Mouse (Mus musculus): Measurements from ENCODE around the gene Zc3hc1. TPM values are rescaled to one million over a fixed set of nuclear protein-coding genes. Genes with fewer than 3 reads are reported as not detected.

Gene Zc3hc1
- polyA plus RNA-seq (2011; ENCODE audit: insufficient read depth, insufficient read length, low replicate concordance, missing spikeins) = 9.1 and 17.1 TPM in 2 replicates

- H3K4me3 ChIP-seq (replicated peaks; ENCODE audit: control insufficient read depth, low read depth, low read length) = peak within 1 kb of the TSS; percentile 99
- TF ChIP-seq POLR2A (IDR thresholded peaks at IDR 0.05; ENCODE audit: borderline replicate concordance, control insufficient read depth, low read depth, low read length) (peak; percentile 46; the same call in 1 of the 2 replicates), CTCF (IDR thresholded peaks at IDR 0.05; ENCODE audit: control insufficient read depth, insufficient read depth, low read length) (no peak)
- 0 out of 2 replicates have a peak within 1 kb of the TSS, but pooled peaks have one; percentile 5 for H3K27ac ChIP-seq (ENCODE audit: control insufficient read depth, insufficient read depth, low read depth, low read length, poor library complexity)
- 4% methylated on average over 33 of the region's 33 CpGs for WGBS
- H3K4me1 ChIP-seq (ENCODE audit: control insufficient read depth, insufficient read depth, low read length) = no peaks in the 10 kb centered on the region; the same call in 1 of the 2 replicates
Observed at GRCm38 (mm10) chr6:30390714-30391697, at the start of gene Zc3hc1. Gene Zc3hc1, minus strand, starts transcription at chr6:30391028.

- TF ChIP-seq CTCF (IDR thresholded peaks at IDR 0.05; ENCODE audit: control insufficient read depth, insufficient read depth, low read length) (no peak), POLR2A (IDR thresholded peaks at IDR 0.05; ENCODE audit: borderline replicate concordance, control insufficient read depth, low read depth, low read length) (no peak)
- H3K4me3 ChIP-seq (replicated peaks; ENCODE audit: control insufficient read depth, low read depth, low read length) = no peak overlapping the region
- 91% methylated on average over 10 of the region's 10 CpGs for whole genome bisulfite sequencing
- no peak overlapping the region for H3K27ac ChIP-seq (ENCODE audit: control insufficient read depth, insufficient read depth, low read depth, low read length, poor library complexity)
- H3K4me1 ChIP-seq (ENCODE audit: control insufficient read depth, insufficient read depth, low read length) = no peaks in the 10 kb centered on the region
Observed at GRCm38 (mm10) chr6:30439576-30439975, 48.7 kb upstream of the Zc3hc1 start.

- Histone ChIP-seq H3K27ac (ENCODE audit: control insufficient read depth, insufficient read depth, low read depth, low read length, poor library complexity) (no peak overlapping the region), H3K4me1 (ENCODE audit: control insufficient read depth, insufficient read depth, low read length) (no peaks in the 10 kb centered on the region), H3K4me3 (replicated peaks; ENCODE audit: control insufficient read depth, low read depth, low read length) (no peak overlapping the region)
- WGBS = 80% methylated on average over 3 of the region's 3 CpGs
- TF ChIP-seq POLR2A (IDR thresholded peaks at IDR 0.05; ENCODE audit: borderline replicate concordance, control insufficient read depth, low read depth, low read length) (no peak), CTCF (IDR thresholded peaks at IDR 0.05; ENCODE audit: control insufficient read depth, insufficient read depth, low read length) (no peak)
Observed at GRCm38 (mm10) chr6:30437054-30437453, 46.2 kb upstream of the Zc3hc1 start.

- WGBS = 89% methylated on average over 3 of the region's 3 CpGs
- Histone ChIP-seq H3K27ac (ENCODE audit: control insufficient read depth, insufficient read depth, low read depth, low read length, poor library complexity) (no peak overlapping the region), H3K4me3 (replicated peaks; ENCODE audit: control insufficient read depth, low read depth, low read length) (no peak overlapping the region), H3K4me1 (ENCODE audit: control insufficient read depth, insufficient read depth, low read length) (no peaks in the 10 kb centered on the region)
- TF ChIP-seq CTCF (IDR thresholded peaks at IDR 0.05; ENCODE audit: control insufficient read depth, insufficient read depth, low read length) (no peak), POLR2A (IDR thresholded peaks at IDR 0.05; ENCODE audit: borderline replicate concordance, control insufficient read depth, low read depth, low read length) (no peak)
Observed at GRCm38 (mm10) chr6:30436476-30436875, 45.6 kb upstream of the Zc3hc1 start.

DNA sequence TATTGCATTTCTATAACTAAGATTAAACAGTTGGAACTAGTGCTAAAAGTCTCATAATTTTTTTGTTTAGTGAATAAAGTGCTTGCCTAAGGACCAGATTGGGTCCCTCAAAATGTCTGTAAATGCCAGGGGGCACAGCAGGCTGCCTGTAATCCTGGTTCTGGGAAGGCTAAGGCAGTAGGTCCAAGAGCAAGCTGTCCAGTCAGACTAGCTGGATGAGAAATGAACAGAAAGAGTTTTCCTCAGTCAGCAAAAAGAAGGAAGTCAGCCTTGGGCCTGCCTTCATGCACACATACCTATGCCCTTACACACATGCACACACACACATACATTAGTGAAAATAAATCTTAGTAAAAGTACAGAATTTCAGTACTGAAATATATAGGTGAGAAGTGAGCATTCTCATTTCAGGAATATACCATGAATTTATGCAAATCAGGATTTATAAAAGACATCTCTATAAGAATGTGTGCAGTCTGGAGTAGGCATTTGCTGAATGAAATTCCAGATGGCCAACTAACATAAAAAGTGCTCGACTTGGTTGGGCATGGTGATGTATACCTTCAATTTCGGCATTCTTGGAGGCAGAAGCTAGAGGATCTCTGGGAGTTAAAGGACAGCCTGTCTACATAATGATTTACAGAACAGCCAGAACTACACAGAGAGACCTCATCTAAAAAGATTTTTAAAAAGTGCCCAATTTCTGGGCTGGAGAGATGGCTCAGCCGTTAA, 41.8 kb upstream of the Zc3hc1 start:
- 80% methylated on average over 3 of the region's 3 CpGs for WGBS
- H3K4me1 ChIP-seq (ENCODE audit: control insufficient read depth, insufficient read depth, low read length) = no peaks in the 10 kb centered on the region
- no peak overlapping the region for H3K4me3 ChIP-seq (replicated peaks; ENCODE audit: control insufficient read depth, low read depth, low read length)
- TF ChIP-seq CTCF (IDR thresholded peaks at IDR 0.05; ENCODE audit: control insufficient read depth, insufficient read depth, low read length) (no peak), POLR2A (IDR thresholded peaks at IDR 0.05; ENCODE audit: borderline replicate concordance, control insufficient read depth, low read depth, low read length) (no peak)
- H3K27ac ChIP-seq (ENCODE audit: control insufficient read depth, insufficient read depth, low read depth, low read length, poor library complexity) = no peak overlapping the region

DNA sequence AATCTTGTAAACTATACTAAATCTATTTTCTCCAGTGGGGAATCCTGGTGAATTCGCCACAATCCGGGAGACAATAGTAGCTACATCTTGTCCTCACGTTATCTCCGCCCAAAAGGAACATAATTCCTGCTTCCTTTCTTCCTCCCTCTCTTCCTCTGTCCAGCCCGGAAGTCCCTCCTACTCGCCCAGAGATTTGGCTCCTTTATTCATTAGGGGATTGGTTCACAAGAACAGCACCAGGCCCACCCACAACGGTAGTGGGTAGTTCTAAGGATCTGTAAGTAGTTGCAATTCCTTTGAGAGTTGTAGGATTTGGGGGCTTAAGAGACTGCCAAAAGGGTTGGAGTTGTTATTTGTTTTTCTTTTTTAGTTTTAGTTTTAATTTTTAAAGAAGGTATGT, 26.0 kb upstream of the Zc3hc1 start:
- TF ChIP-seq POLR2A (IDR thresholded peaks at IDR 0.05; ENCODE audit: borderline replicate concordance, control insufficient read depth, low read depth, low read length) (no peak), CTCF (IDR thresholded peaks at IDR 0.05; ENCODE audit: control insufficient read depth, insufficient read depth, low read length) (no peak)

GRCm38 (mm10) chr6:30416126-30416525, 25.3 kb upstream of the Zc3hc1 start:
- Histone ChIP-seq H3K27ac (ENCODE audit: control insufficient read depth, insufficient read depth, low read depth, low read length, poor library complexity) (no peak overlapping the region), H3K4me1 (ENCODE audit: control insufficient read depth, insufficient read depth, low read length) (no peaks in the 10 kb centered on the region), H3K4me3 (replicated peaks; ENCODE audit: control insufficient read depth, low read depth, low read length) (no peak overlapping the region)
- TF ChIP-seq POLR2A (IDR thresholded peaks at IDR 0.05; ENCODE audit: borderline replicate concordance, control insufficient read depth, low read depth, low read length) = no peak
- no peak for TF ChIP-seq CTCF (IDR thresholded peaks at IDR 0.05; ENCODE audit: control insufficient read depth, insufficient read depth, low read length)
- 86% methylated on average over 2 of the region's 2 CpGs for WGBS

More for the DNA sequence above, 26.0 kb upstream of the Zc3hc1 start:
- H3K4me1 ChIP-seq (ENCODE audit: control insufficient read depth, insufficient read depth, low read length) = no peaks in the 10 kb centered on the region
- 87% methylated on average over 7 of the region's 7 CpGs for WGBS
- H3K4me3 ChIP-seq (replicated peaks; ENCODE audit: control insufficient read depth, low read depth, low read length) = no peak overlapping the region
- H3K27ac ChIP-seq (ENCODE audit: control insufficient read depth, insufficient read depth, low read depth, low read length, poor library complexity) = no peak overlapping the region

- H3K4me3 ChIP-seq (replicated peaks; ENCODE audit: control insufficient read depth, low read depth, low read length) = no peak overlapping the region
- no peak for TF ChIP-seq POLR2A (IDR thresholded peaks at IDR 0.05; ENCODE audit: borderline replicate concordance, control insufficient read depth, low read depth, low read length)
- TF ChIP-seq CTCF (IDR thresholded peaks at IDR 0.05; ENCODE audit: control insufficient read depth, insufficient read depth, low read length) = no peak
- H3K4me1 ChIP-seq (ENCODE audit: control insufficient read depth, insufficient read depth, low read length) = no peaks in the 10 kb centered on the region
- H3K27ac ChIP-seq (ENCODE audit: control insufficient read depth, insufficient read depth, low read depth, low read length, poor library complexity) = no peak overlapping the region
- 80% methylated on average over 4 of the region's 4 CpGs for WGBS
Observed at GRCm38 (mm10) chr6:30411311-30411710, 20.5 kb upstream of the Zc3hc1 start.
